Mouse (Mus musculus) left cerebral cortex, postnatal 10 days (tissue): ENCODE results near the gene Hmcn2. TPM values are rescaled to one million over a fixed set of nuclear protein-coding genes. Genes with fewer than 3 reads are reported as not detected.
A peak's percentile ranks its signal among the peaks of the same experiment; 100 is the strongest.

Experiments used
- DNase-seq, 2 experiments: peaks; one replicate each; pipeline ENCODE4 v3.0.0; 2021 to 2022; ENCODE audit warnings: low spot score in 2 of 2, mixed read lengths in 1 of 2; ENCODE audit errors: extremely low spot score in 1 of 2
- intact Hi-C: fragments of 180-260 bp; cut with DNase I; formaldehyde crosslinking; loops from one replicate; pipeline ENCODE4 v1.15.1; 2025
- total RNA-seq, 2 experiments: library from RNA; stranded (reverse); gene quantifications; 2 replicates each; pipeline ENCODE4 v1.2.3; 2021

Gene Hmcn2
- under 1 TPM; 0.22 to 0.39 TPM for total RNA-seq

- intact Hi-C loops: loop anchor here (5.0 kb wide), 1 partner anchor 68 kb away; no protein-coding TSS in a partner anchor
Observed at GRCm38 (mm10) chr2:31314007-31314465, at the start of gene Hmcn2. Hmcn2 (plus strand) TSS chr2:31314415.

GRCm38 (mm10) chr2:31267447-31267846, 46.8 kb upstream of the Hmcn2 start:
- intact Hi-C loops: no loop called here
- DNase-seq: no peak

More at GRCm38 (mm10) chr2:31314007-31314465, at the start of gene Hmcn2:
- peak in 1 of 2 experiments; percentile 48 for DNase-seq

GRCm38 (mm10) chr2:31268631-31269030, 45.6 kb upstream of the Hmcn2 start:
- DNase-seq: no peak
- intact Hi-C loops: no loop called here

- intact Hi-C loops: no loop called here
Observed at GRCm38 (mm10) chr2:31269188-31269587, 45.0 kb upstream of the Hmcn2 start.

GRCm38 (mm10) chr2:31269847-31270246, 44.4 kb upstream of the Hmcn2 start:
- intact Hi-C loops: no loop called here
- DNase-seq: no peak

More at GRCm38 (mm10) chr2:31269188-31269587, 45.0 kb upstream of the Hmcn2 start:
- no peak for DNase-seq

GRCm38 (mm10) chr2:31270470-31270869, 43.7 kb upstream of the Hmcn2 start:
- intact Hi-C loops: no loop called here

GRCm38 (mm10) chr2:31271071-31271470, 43.1 kb upstream of the Hmcn2 start:
- no peak for DNase-seq
- intact Hi-C loops: no loop called here

More at GRCm38 (mm10) chr2:31270470-31270869, 43.7 kb upstream of the Hmcn2 start:
- DNase-seq: no peak

- intact Hi-C loops: no loop called here
- DNase-seq: no peak
Observed at GRCm38 (mm10) chr2:31274993-31275392, 39.2 kb upstream of the Hmcn2 start.

- DNase-seq: no peak
- intact Hi-C loops: no loop called here
Observed at GRCm38 (mm10) chr2:31277810-31278209, 36.4 kb upstream of the Hmcn2 start.

GRCm38 (mm10) chr2:31278483-31278882, 35.7 kb upstream of the Hmcn2 start:
- intact Hi-C loops: no loop called here
- no peak for DNase-seq

- no peak for DNase-seq
- intact Hi-C loops: no loop called here
Observed at GRCm38 (mm10) chr2:31281138-31281537, 33.1 kb upstream of the Hmcn2 start.

GRCm38 (mm10) chr2:31282266-31282665, 31.9 kb upstream of the Hmcn2 start:
- intact Hi-C loops: no loop called here

GRCm38 (mm10) chr2:31282880-31283279, 31.3 kb upstream of the Hmcn2 start:
- DNase-seq: no peak
- intact Hi-C loops: no loop called here

More at GRCm38 (mm10) chr2:31282266-31282665, 31.9 kb upstream of the Hmcn2 start:
- no peak for DNase-seq

- intact Hi-C loops: no loop called here
- no peak for DNase-seq
Observed at GRCm38 (mm10) chr2:31284531-31284930, 29.7 kb upstream of the Hmcn2 start.

- intact Hi-C loops: loop anchor here (2.0 kb wide), 1 partner anchor 47 kb away; the partner anchor contains the start of gene Ncs1
- peak; percentile 42 to 59 for DNase-seq
Observed at GRCm38 (mm10) chr2:31291421-31291820, 22.8 kb upstream of the Hmcn2 start.

GRCm38 (mm10) chr2:31294985-31295384, 19.2 kb upstream of the Hmcn2 start:
- intact Hi-C loops: loop anchor here (5.0 kb wide), 1 partner anchor 103 kb away; no protein-coding TSS in a partner anchor

GRCm38 (mm10) chr2:31296395-31296794, 17.8 kb upstream of the Hmcn2 start:
- no peak for DNase-seq
- intact Hi-C loops: loop anchor here (5.0 kb wide), 1 partner anchor 104 kb away; no protein-coding TSS in a partner anchor

More at GRCm38 (mm10) chr2:31294985-31295384, 19.2 kb upstream of the Hmcn2 start:
- peak; percentile 51 to 81 for DNase-seq

GRCm38 (mm10) chr2:31297602-31298268, 16.5 kb upstream of the Hmcn2 start:
- peak; percentile 46 to 60 for DNase-seq
- intact Hi-C loops: loop anchor here (5.0 kb wide), 1 partner anchor 105 kb away; no protein-coding TSS in a partner anchor

GRCm38 (mm10) chr2:31298814-31299213, 15.4 kb upstream of the Hmcn2 start:
- intact Hi-C loops: loop anchor here (5.0 kb wide), 1 partner anchor 107 kb away; no protein-coding TSS in a partner anchor
- no peak for DNase-seq

- DNase-seq: peak in 1 of 2 experiments; percentile 37
- intact Hi-C loops: loop anchor here (5.0 kb wide), 1 partner anchor 107 kb away; no protein-coding TSS in a partner anchor
Observed at GRCm38 (mm10) chr2:31299266-31299665, 14.9 kb upstream of the Hmcn2 start.
